Mouse (Mus musculus): ENCODE measurements around the gene Med27. TPM values are rescaled to one million over a fixed set of nuclear protein-coding genes. Genes with fewer than 3 reads are reported as not detected.

Med27 gene
- polyA plus RNA-seq, 1 experiment, result 25.9 TPM

DNA sequence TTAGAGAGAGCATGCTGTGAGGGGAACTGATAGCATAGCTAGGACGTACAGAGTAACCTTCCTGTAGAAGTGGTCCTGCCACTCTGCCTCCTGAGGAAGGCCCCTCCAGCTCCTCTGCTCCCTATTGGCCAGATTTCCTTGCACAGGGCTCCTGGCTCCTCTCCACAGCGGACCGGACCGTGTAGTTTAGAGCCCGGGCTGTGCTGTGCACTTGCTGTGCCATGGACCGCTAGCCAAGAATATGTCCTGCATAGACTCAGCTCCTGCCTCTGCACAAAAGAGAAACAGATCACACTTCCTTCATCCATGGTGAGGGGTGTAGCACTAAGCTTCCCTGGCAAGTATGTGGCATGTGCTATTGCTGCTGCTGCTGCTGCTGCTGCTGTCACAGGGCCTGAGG is 168.2 kb downstream of the Med27 start:
- Histone ChIP-seq H3K27me3 (replicated peaks; ENCODE audit: control insufficient read depth, insufficient read depth, low read length) (no peaks in the 10 kb centered on the region), H3K36me3 (ENCODE audit: control insufficient read depth, insufficient read depth, low read length) (no peaks in the 10 kb centered on the region), H3K4me1 (ENCODE audit: control insufficient read depth, insufficient read depth, low read length) (no peaks in the 10 kb centered on the region), H3K27ac (ENCODE audit: insufficient read depth, low read depth, low read length) (no peak overlapping the region), H3K4me3 (ENCODE audit: insufficient read depth, low read depth, low read length) (no peak overlapping the region)
- 78% methylated on average over 6 of the region's 6 CpGs for WGBS
- no peak for TF ChIP-seq POLR2A (IDR thresholded peaks at IDR 0.05; ENCODE audit: low read depth, low read length)
- TF ChIP-seq CTCF (conservative IDR thresholded peaks at IDR 0.05; ENCODE audit: insufficient read depth, insufficient read length, low read depth, low read length), result no peak
- DNase-seq, result no peak

DNA sequence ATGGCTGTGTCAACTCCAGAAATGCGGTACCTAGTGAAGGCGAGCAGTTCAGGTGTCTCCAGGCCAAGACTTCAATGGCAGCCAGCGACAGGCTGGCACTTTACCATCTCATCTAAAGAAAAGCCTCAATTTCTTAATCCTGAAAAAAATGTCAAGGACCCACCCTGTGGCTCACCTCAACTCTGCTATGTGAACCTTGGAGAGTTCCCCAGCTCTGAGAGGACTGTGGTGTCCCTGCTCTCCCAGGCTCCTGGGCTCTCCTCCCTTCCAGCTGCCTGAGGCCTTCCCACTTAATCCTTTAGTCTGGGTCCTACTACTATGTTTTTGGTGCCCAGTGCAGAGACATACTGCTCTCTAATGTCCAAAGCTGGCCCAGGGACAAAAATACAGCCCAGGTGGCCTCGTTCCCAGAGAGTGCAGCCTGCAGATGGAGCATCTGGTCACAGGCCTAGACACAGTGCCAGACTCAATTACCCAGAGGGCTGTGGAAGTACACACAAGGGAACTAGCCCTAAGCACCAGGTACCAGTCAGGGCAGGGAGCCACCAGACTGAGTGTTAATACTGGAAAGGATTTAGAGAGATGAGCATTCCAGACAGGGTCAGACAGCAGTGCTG is 169.3 kb downstream of the Med27 start:
- WGBS, result 92% methylated on average over 4 of the region's 4 CpGs
- H3K4me1 ChIP-seq (ENCODE audit: control insufficient read depth, insufficient read depth, low read length), result peaks cover 2% of the 10 kb centered on the region; the same call in 1 of the 2 replicates
- no peak for DNase-seq

GRCm38 (mm10) chr2:29516621-29517170 is 170.1 kb downstream of the Med27 start:
- DNase-seq, result no peak
- TF ChIP-seq POLR2A (IDR thresholded peaks at IDR 0.05; ENCODE audit: low read depth, low read length), result no peak
- TF ChIP-seq CTCF (conservative IDR thresholded peaks at IDR 0.05; ENCODE audit: insufficient read depth, insufficient read length, low read depth, low read length), result no peak
- WGBS, result 79% methylated on average over 9 of the region's 9 CpGs
- Histone ChIP-seq H3K27me3 (replicated peaks; ENCODE audit: control insufficient read depth, insufficient read depth, low read length) (no peaks in the 10 kb centered on the region), H3K4me3 (ENCODE audit: insufficient read depth, low read depth, low read length) (no peak overlapping the region), H3K36me3 (ENCODE audit: control insufficient read depth, insufficient read depth, low read length) (no peaks in the 10 kb centered on the region), H3K27ac (ENCODE audit: insufficient read depth, low read depth, low read length) (no peak overlapping the region), H3K4me1 (ENCODE audit: control insufficient read depth, insufficient read depth, low read length) (peaks cover 9% of the 10 kb centered on the region)

More for the DNA sequence above, 169.3 kb downstream of the Med27 start:
- Histone ChIP-seq H3K36me3 (ENCODE audit: control insufficient read depth, insufficient read depth, low read length) (no peaks in the 10 kb centered on the region), H3K27me3 (replicated peaks; ENCODE audit: control insufficient read depth, insufficient read depth, low read length) (no peaks in the 10 kb centered on the region), H3K4me3 (ENCODE audit: insufficient read depth, low read depth, low read length) (no peak overlapping the region), H3K27ac (ENCODE audit: insufficient read depth, low read depth, low read length) (no peak overlapping the region)
- TF ChIP-seq POLR2A (IDR thresholded peaks at IDR 0.05; ENCODE audit: low read depth, low read length), result no peak
- no peak for TF ChIP-seq CTCF (conservative IDR thresholded peaks at IDR 0.05; ENCODE audit: insufficient read depth, insufficient read length, low read depth, low read length)

GRCm38 (mm10) chr2:29519402-29519801 is 172.8 kb downstream of the Med27 start:
- WGBS, result 89% methylated on average over 3 of the region's 3 CpGs
- Histone ChIP-seq H3K27me3 (replicated peaks; ENCODE audit: control insufficient read depth, insufficient read depth, low read length) (no peaks in the 10 kb centered on the region), H3K4me1 (ENCODE audit: control insufficient read depth, insufficient read depth, low read length) (peaks cover 14% of the 10 kb centered on the region), H3K36me3 (ENCODE audit: control insufficient read depth, insufficient read depth, low read length) (no peaks in the 10 kb centered on the region), H3K4me3 (ENCODE audit: insufficient read depth, low read depth, low read length) (no peak overlapping the region), H3K27ac (ENCODE audit: insufficient read depth, low read depth, low read length) (no peak overlapping the region)
- DNase-seq, result no peak
- TF ChIP-seq POLR2A (IDR thresholded peaks at IDR 0.05; ENCODE audit: low read depth, low read length), result no peak
- no peak for TF ChIP-seq CTCF (conservative IDR thresholded peaks at IDR 0.05; ENCODE audit: insufficient read depth, insufficient read length, low read depth, low read length)

DNA sequence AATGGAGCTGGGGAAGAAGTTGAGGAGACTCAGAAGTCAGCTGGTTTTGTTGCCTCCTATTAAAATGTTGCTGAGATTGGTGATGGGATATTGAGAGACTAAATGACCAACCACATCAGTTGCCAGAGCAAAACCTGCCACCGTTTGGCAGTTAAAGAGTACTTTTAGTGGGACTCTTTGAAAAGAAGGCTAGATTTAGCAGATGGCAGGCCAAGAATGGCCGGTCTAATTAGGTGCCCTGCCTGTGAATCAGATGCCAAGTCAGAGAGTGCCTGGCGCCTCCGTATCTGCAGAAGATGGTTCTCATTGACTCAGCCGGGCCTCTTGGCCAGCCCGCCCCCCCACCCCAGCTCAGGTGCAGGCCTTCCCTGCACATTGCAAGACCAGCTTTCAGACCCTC is 173.6 kb downstream of the Med27 start:
- Histone ChIP-seq H3K36me3 (ENCODE audit: control insufficient read depth, insufficient read depth, low read length) (no peaks in the 10 kb centered on the region), H3K27ac (ENCODE audit: insufficient read depth, low read depth, low read length) (no peak overlapping the region), H3K27me3 (replicated peaks; ENCODE audit: control insufficient read depth, insufficient read depth, low read length) (no peaks in the 10 kb centered on the region), H3K4me3 (ENCODE audit: insufficient read depth, low read depth, low read length) (no peak overlapping the region), H3K4me1 (ENCODE audit: control insufficient read depth, insufficient read depth, low read length) (peaks cover 19% of the 10 kb centered on the region)
- no peak for DNase-seq
- TF ChIP-seq CTCF (conservative IDR thresholded peaks at IDR 0.05; ENCODE audit: insufficient read depth, insufficient read length, low read depth, low read length), result no peak
- TF ChIP-seq POLR2A (IDR thresholded peaks at IDR 0.05; ENCODE audit: low read depth, low read length), result no peak
- WGBS, result 95% methylated on average over 6 of the region's 6 CpGs

GRCm38 (mm10) chr2:29521486-29521885 is 174.9 kb downstream of the Med27 start:
- H3K4me3 ChIP-seq (ENCODE audit: insufficient read depth, low read depth, low read length), result no peak overlapping the region
- DNase-seq, result peak; percentile 76
- no peaks in the 10 kb centered on the region for H3K27me3 ChIP-seq (replicated peaks; ENCODE audit: control insufficient read depth, insufficient read depth, low read length)
- H3K36me3 ChIP-seq (ENCODE audit: control insufficient read depth, insufficient read depth, low read length), result no peaks in the 10 kb centered on the region
- 0 out of 2 replicates have a peak overlapping the region, but pooled peaks have one; percentile 5 for H3K27ac ChIP-seq (ENCODE audit: insufficient read depth, low read depth, low read length)
- peaks cover 29% of the 10 kb centered on the region for H3K4me1 ChIP-seq (ENCODE audit: control insufficient read depth, insufficient read depth, low read length)
- TF ChIP-seq CTCF (conservative IDR thresholded peaks at IDR 0.05; ENCODE audit: insufficient read depth, insufficient read length, low read depth, low read length) (no peak), POLR2A (IDR thresholded peaks at IDR 0.05; ENCODE audit: low read depth, low read length) (no peak)
- 58% methylated on average over 7 of the region's 7 CpGs for WGBS

GRCm38 (mm10) chr2:29523918-29524811 is 177.5 kb downstream of the Med27 start:
- H3K27ac ChIP-seq (ENCODE audit: insufficient read depth, low read depth, low read length), result peak overlapping the region; percentile 71
- H3K36me3 ChIP-seq (ENCODE audit: control insufficient read depth, insufficient read depth, low read length), result no peaks in the 10 kb centered on the region
- TF ChIP-seq POLR2A (IDR thresholded peaks at IDR 0.05; ENCODE audit: low read depth, low read length), result no peak
- no peak for TF ChIP-seq CTCF (conservative IDR thresholded peaks at IDR 0.05; ENCODE audit: insufficient read depth, insufficient read length, low read depth, low read length)
- WGBS, result 41% methylated on average over 12 of the region's 12 CpGs
- peaks cover 29% of the 10 kb centered on the region for H3K4me1 ChIP-seq (ENCODE audit: control insufficient read depth, insufficient read depth, low read length)
- H3K27me3 ChIP-seq (replicated peaks; ENCODE audit: control insufficient read depth, insufficient read depth, low read length), result no peaks in the 10 kb centered on the region
- no peak overlapping the region for H3K4me3 ChIP-seq (ENCODE audit: insufficient read depth, low read depth, low read length)
- peak; percentile 88 for DNase-seq

All from kidney, adult 2 months (tissue).